ENCODE assay signal across 8 mouse cellular contexts in the genomic region with DNA sequence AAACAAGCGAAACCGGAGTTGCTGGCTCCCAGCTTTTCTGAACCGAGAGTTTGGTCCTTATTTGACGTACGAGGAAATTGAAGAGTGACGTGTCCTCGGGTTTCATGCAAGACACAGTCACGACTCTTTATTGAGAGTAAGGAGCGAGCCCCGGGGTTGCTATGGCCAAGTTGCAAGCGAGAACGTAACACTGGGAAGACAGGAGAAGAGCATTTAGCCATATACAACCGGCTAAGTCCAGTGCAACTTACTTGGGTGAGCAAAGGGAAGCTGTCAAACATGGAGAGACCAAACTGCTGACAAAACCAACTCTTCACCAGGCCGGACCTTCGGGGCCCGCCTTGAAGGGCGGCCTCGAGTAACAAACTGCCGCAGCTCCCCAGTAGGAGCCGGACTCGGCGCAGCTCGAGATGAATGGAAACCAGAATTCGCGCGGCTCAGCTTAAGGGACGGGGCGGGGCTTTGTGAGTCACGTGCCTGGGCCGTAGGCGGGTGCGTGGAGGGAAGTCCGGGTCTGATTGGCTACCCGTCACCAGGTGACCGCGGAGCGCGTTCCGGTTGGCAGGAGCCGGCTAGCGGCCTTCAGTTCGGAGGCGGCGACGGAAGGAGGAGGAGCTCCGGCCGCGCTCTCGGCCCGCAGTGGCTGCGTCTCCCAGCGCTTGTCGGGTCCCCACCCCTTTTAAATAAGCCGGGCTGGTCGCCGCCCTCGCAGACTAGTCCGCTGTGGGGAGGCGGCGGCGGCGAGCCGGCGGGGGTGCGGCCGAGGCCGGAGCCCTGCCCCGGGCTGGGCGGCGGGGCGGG. TPM values are rescaled to one million over a fixed set of nuclear protein-coding genes. Genes with fewer than 3 reads are reported as not detected.
DNase-seq lines count a peak whose midpoint lies in the region; ATAC-seq and TF ChIP-seq lines count a peak whose summit lies in the region.

A gene (plus strand): TSS at position 243 of the 801 bp plus-strand sequence.

- no peaks in the 10 kb centered on the region for H3K36me3 ChIP-seq in C2C12 (ENCODE audit: control insufficient read depth, insufficient read depth)
- H3K36me3 ChIP-seq in erythroblast, embryonic 14.5 days (ENCODE audit: control insufficient read depth), result peaks cover 7% of the 10 kb centered on the region
- H3K36me3 ChIP-seq in heart, embryonic 11.5 days (ENCODE audit: control insufficient read depth, insufficient read depth, low read length), result no peaks in the 10 kb centered on the region
- H3K36me3 ChIP-seq in kidney, embryonic 16.5 days (ENCODE audit: insufficient read depth, low read length), result no peaks in the 10 kb centered on the region
- no peaks in the 10 kb centered on the region; the same call in 1 of the 2 replicates for H3K36me3 ChIP-seq in liver, adult 2 months (ENCODE audit: control insufficient read depth, insufficient read depth, low read length)
- H3K36me3 ChIP-seq in myocyte (ENCODE audit: control insufficient read depth, insufficient read depth), result no peaks in the 10 kb centered on the region
- no peaks in the 10 kb centered on the region for H3K36me3 ChIP-seq in splenic B cell, adult 2 months (ENCODE audit: control insufficient read depth, insufficient read depth, low read length, poor library complexity, severe bottlenecking)

- H3K4me1 ChIP-seq in erythroblast, embryonic 14.5 days (ENCODE audit: control insufficient read depth), result peaks cover 36% of the 10 kb centered on the region
- H3K4me1 ChIP-seq in heart, embryonic 11.5 days (ENCODE audit: control insufficient read depth, insufficient read depth, low read length), result peaks cover 11% of the 10 kb centered on the region; the same call in 1 of the 2 replicates
- peaks cover 25% of the 10 kb centered on the region for H3K4me1 ChIP-seq in kidney, embryonic 16.5 days (ENCODE audit: insufficient read depth, low read length)
- H3K4me1 ChIP-seq in liver, adult 2 months (ENCODE audit: control insufficient read depth, insufficient read depth, low read length), result peaks cover 2% of the 10 kb centered on the region; the same call in 1 of the 2 replicates

- H3K9me3 ChIP-seq in erythroblast, embryonic 14.5 days (ENCODE audit: control insufficient read depth, low read length), result no peaks in the 10 kb centered on the region
- H3K9me3 ChIP-seq in heart, embryonic 11.5 days (replicated peaks; ENCODE audit: control insufficient read depth, low read length), result no peaks in the 10 kb centered on the region
- no peaks in the 10 kb centered on the region for H3K9me3 ChIP-seq in kidney, embryonic 16.5 days (ENCODE audit: low read length)

- DNase-seq in brain, embryonic 14.5 days (ENCODE audit: low read depth), result peak; percentile 100
- peak; percentile 92 for DNase-seq in liver, adult 2 months (ENCODE audit: extremely low read depth, low read depth, low spot score)
- peak; percentile 99 for DNase-seq in splenic B cell, adult 2 months (ENCODE audit: low read depth, low spot score)

- TF ChIP-seq POLR2A in brain, embryonic 14.5 days (IDR thresholded peaks at IDR 0.05; ENCODE audit: borderline replicate concordance, extremely low read depth, insufficient read depth, insufficient read length, poor library complexity, severe bottlenecking), result peak; percentile 84
- peak; percentile 91 for TF ChIP-seq POLR2A in liver, adult 2 months (IDR thresholded peaks at IDR 0.05; ENCODE audit: extremely low read depth, insufficient read depth, low read length)
- TF ChIP-seq POLR2A in myocyte (IDR thresholded peaks at IDR 0.05; ENCODE audit: insufficient read length, low read depth), result peak; percentile 68

- no peak for TF ChIP-seq CTCF in C2C12 (IDR thresholded peaks at IDR 0.05; ENCODE audit: control insufficient read depth, insufficient read depth, insufficient read length)
- TF ChIP-seq CTCF in brain, embryonic 14.5 days (IDR thresholded peaks at IDR 0.05; ENCODE audit: borderline replicate concordance, extremely low read depth, insufficient read depth, insufficient read length), result no peak
- no peak for TF ChIP-seq CTCF in liver, adult 2 months (IDR thresholded peaks at IDR 0.05; ENCODE audit: low read depth, low read length)

- peaks cover 32% of the 10 kb centered on the region for H3K79me3 ChIP-seq in C2C12 (ENCODE audit: low read depth)

- WGBS in heart, embryonic 11.5 days (ENCODE audit: insufficient replicate concordance), result under 1% methylated on average over 59 of the region's 71 CpGs
- under 1% methylated on average over 57 of the region's 71 CpGs for WGBS in kidney, embryonic 16.5 days
- 2% methylated on average over 70 of the region's 71 CpGs for WGBS in liver, adult 2 months

- peak; percentile 99 for ATAC-seq in heart, embryonic 11.5 days (replicated peaks; ENCODE audit: insufficient number of reproducible peaks, low FRiP score, low TSS enrichment)
- ATAC-seq in kidney, embryonic 16.5 days (ENCODE audit: low FRiP score, low TSS enrichment), result peak; percentile 100

- peak within 1 kb of the TSS; percentile 71 for H3K27ac ChIP-seq in heart, embryonic 11.5 days (ENCODE audit: low read depth, low read length)
- peak within 1 kb of the TSS; percentile 71 for H3K27ac ChIP-seq in kidney, embryonic 16.5 days (ENCODE audit: low read length)
- peak within 1 kb of the TSS; percentile 63 for H3K27ac ChIP-seq in liver, adult 2 months (replicated peaks; ENCODE audit: insufficient read depth, low read depth, low read length)

- H3K79me2 ChIP-seq in C2C12 (ENCODE audit: control insufficient read depth, insufficient read depth) (peaks cover 60% of the 10 kb centered on the region), myocyte (ENCODE audit: control insufficient read depth, insufficient read depth) (peaks cover 45% of the 10 kb centered on the region)
- H3K79me2 ChIP-seq in liver, adult 2 months (ENCODE audit: control insufficient read depth, insufficient read depth, low read length), result peaks cover 10% of the 10 kb centered on the region

- H3ac ChIP-seq in C2C12 (ENCODE audit: control insufficient read depth, insufficient read length, low read depth), result peak within 1 kb of the TSS; percentile 83
- peak within 1 kb of the TSS; percentile 59 for H3ac ChIP-seq in myocyte (ENCODE audit: control insufficient read depth, insufficient read length)

- H3K4me3 ChIP-seq in C2C12 (ENCODE audit: insufficient read depth, poor library complexity, severe bottlenecking), result peak within 1 kb of the TSS; percentile 72
- peak within 1 kb of the TSS; percentile 92 for H3K4me3 ChIP-seq in erythroblast, embryonic 14.5 days (replicated peaks)
- peak within 1 kb of the TSS; percentile 90 for H3K4me3 ChIP-seq in heart, embryonic 11.5 days (ENCODE audit: low read depth, low read length)
- peak within 1 kb of the TSS; percentile 84 for H3K4me3 ChIP-seq in kidney, embryonic 16.5 days (ENCODE audit: low read length)
- peak within 1 kb of the TSS; percentile 74 for H3K4me3 ChIP-seq in liver, adult 2 months (ENCODE audit: insufficient read depth, low read depth, low read length)
- peak within 1 kb of the TSS; percentile 49 for H3K4me3 ChIP-seq in myocyte

- H3K4me2 ChIP-seq in heart, embryonic 11.5 days, result peak within 1 kb of the TSS; percentile 87
- H3K4me2 ChIP-seq in kidney, embryonic 16.5 days (replicated peaks; ENCODE audit: low read depth, low read length), result peak within 1 kb of the TSS; percentile 82
- H3K4me2 ChIP-seq in myocyte (ENCODE audit: low read depth), result peak within 1 kb of the TSS; percentile 93

- peak within 1 kb of the TSS; percentile 89 for H3K9ac ChIP-seq in heart, embryonic 11.5 days (ENCODE audit: low read depth, low read length)
- H3K9ac ChIP-seq in kidney, embryonic 16.5 days (replicated peaks; ENCODE audit: low read length), result peak within 1 kb of the TSS; percentile 88
- H3K9ac ChIP-seq in liver, adult 2 months (ENCODE audit: low read depth, low read length), result peak within 1 kb of the TSS; percentile 93

- H3K27me3 ChIP-seq in C2C12 (ENCODE audit: control insufficient read depth, insufficient read depth, insufficient read length) (no peaks in the 10 kb centered on the region), myocyte (ENCODE audit: control insufficient read depth, insufficient read depth, insufficient read length) (no peaks in the 10 kb centered on the region)
- peaks cover 20% of the 10 kb centered on the region for H3K27me3 ChIP-seq in erythroblast, embryonic 14.5 days (ENCODE audit: control insufficient read depth)
- no peaks in the 10 kb centered on the region for H3K27me3 ChIP-seq in heart, embryonic 11.5 days (ENCODE audit: control insufficient read depth, insufficient read depth, low read length)
- no peaks in the 10 kb centered on the region for H3K27me3 ChIP-seq in kidney, embryonic 16.5 days (ENCODE audit: insufficient read depth, low read length)
- H3K27me3 ChIP-seq in liver, adult 2 months (ENCODE audit: control insufficient read depth, insufficient read depth, low read length), result no peaks in the 10 kb centered on the region
- no peaks in the 10 kb centered on the region for H3K27me3 ChIP-seq in splenic B cell, adult 2 months (ENCODE audit: control insufficient read depth, insufficient read depth, low read length, poor library complexity, severe bottlenecking)

TF ChIP-seq in C2C12, 6 proteins besides CTCF, POLR2A, EP300 and RAD21:
- TF ChIP-seq FOSL1 (IDR thresholded peaks at IDR 0.05; ENCODE audit: insufficient read depth, low read length, poor library complexity, severe bottlenecking) (no peak), CEBPB (IDR thresholded peaks at IDR 0.05; ENCODE audit: low read depth) (no peak), USF1 (IDR thresholded peaks at IDR 0.05; ENCODE audit: low read depth) (peak; percentile 99), MYOD1 (IDR thresholded peaks at IDR 0.05; ENCODE audit: control insufficient read depth, insufficient read length, low read depth) (no peak), MYOG (IDR thresholded peaks at IDR 0.05; ENCODE audit: control insufficient read depth, extremely low read depth, insufficient read length) (no peak), MAX (IDR thresholded peaks at IDR 0.05) (peak; percentile 51)

TF ChIP-seq in myocyte, 11 proteins besides CTCF, POLR2A, EP300 and RAD21 (continues in another document):
- no peak for TF ChIP-seq MYOD1 (IDR thresholded peaks at IDR 0.05; ENCODE audit: control insufficient read depth in 1 of 3, insufficient read length in 2 of 3, low read depth in 2 of 3)
- peak; percentile 88 for TF ChIP-seq E2F4 (IDR thresholded peaks at IDR 0.05; ENCODE audit: insufficient read depth)
- no peak for TF ChIP-seq TCF12 (IDR thresholded peaks at IDR 0.05; ENCODE audit: insufficient read depth, poor library complexity, severe bottlenecking)
- TF ChIP-seq TCF3 (IDR thresholded peaks at IDR 0.05; ENCODE audit: insufficient read length, low read depth), result no peak
- TF ChIP-seq USF1 (IDR thresholded peaks at IDR 0.05; ENCODE audit: low read depth), result peak; percentile 99

RNA-seq across cellular contexts. Expression of the gene that starts here (rescaled TPM):
- polyA plus RNA-seq in C2C12 (2012; fragmentation: generic; extraction: Trizol), result 40.5 TPM
- polyA plus RNA-seq in brain, embryonic 14.5 days (2012; rRNA removed), result 39.5 TPM in 2 replicates
- 0.76 and 1.3 TPM in 2 replicates for polyA plus RNA-seq in erythroblast, embryonic 14.5 days (2012)
- polyA plus RNA-seq in heart, embryonic 11.5 days (2014; fragmentation: Nextera tagmentation; extraction: Ambion mirVana), result 6.1 and 6.8 TPM in 2 replicates
- polyA plus RNA-seq in kidney, embryonic 16.5 days (2015; fragmentation: Nextera tagmentation; extraction: Ambion mirVana), result 4.1 and 5.0 TPM in 2 replicates
- total RNA-seq in liver, adult 2 months (2014; rRNA removed), result 3.6 and 3.9 TPM in 2 replicates
- polyA plus RNA-seq in liver, adult 2 months (2012; rRNA removed), result 5.8 and 6.0 TPM in 2 replicates
- polyA plus RNA-seq in myocyte (2012; fragmentation: generic; extraction: Trizol), result 16.0 TPM

Comparison
In these comparisons a context has a peak if more than half of its experiments do, and no peak if none do; other contexts are left out.
1. Peak in every context shown above with its lines: DNase-seq, ATAC-seq, H3K4me3 ChIP-seq and H3K27ac ChIP-seq.